Mouse (Mus musculus) brain, embryonic 14.5 days (tissue): ENCODE results near the gene Krtdap.
"Not testable (repeated sequence)": the region's sequence is repeated elsewhere in the genome, so short reads cannot be mapped to it uniquely, and the experiment has no call there.

Experiments
- CTCF ChIP-seq: fragments of 200-500 bp; IDR thresholded peaks from 2 replicates; pipeline ENCODE4 v1.5.1; 2012; ENCODE audit warnings: inconsistent platforms, mild to moderate bottlenecking, moderate library complexity, borderline replicate concordance; ENCODE audit not compliant: insufficient read depth, insufficient read length; ENCODE audit errors: extremely low read depth
- POLR2A ChIP-seq: fragments of 200-500 bp; IDR thresholded peaks from 2 replicates; pipeline ENCODE4 v1.6.1; 2012; ENCODE audit warnings: mild to moderate bottlenecking, inconsistent platforms, borderline replicate concordance; ENCODE audit not compliant: poor library complexity, insufficient read depth, insufficient read length, severe bottlenecking; ENCODE audit errors: extremely low read depth

DNA sequence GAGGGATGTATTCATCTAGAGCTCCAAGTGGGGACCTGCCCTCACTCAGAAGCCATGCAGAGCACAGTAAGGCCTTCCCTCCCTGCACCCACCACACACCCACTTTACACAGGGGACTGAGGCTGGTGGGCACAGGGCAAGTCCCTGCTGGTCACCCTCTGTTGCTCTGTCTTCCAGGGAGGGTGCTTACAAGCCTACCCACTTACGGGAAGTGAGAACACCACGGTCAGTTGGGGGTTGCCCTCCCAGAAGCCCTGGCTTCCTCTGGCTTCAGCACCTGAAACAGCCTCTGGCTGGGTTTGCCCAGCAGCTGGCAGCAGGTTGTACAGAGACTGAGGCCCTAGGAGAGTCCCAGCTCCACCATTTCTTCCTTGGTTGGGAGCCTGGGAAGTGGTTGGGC is 45.1 kb upstream of the Krtdap start:
- not testable (repeated sequence) for TF ChIP-seq CTCF, POLR2A
